Mouse (Mus musculus): ENCODE data around the gene Zmynd19. TPM values are rescaled to one million over a fixed set of nuclear protein-coding genes. Genes with fewer than 3 reads are reported as not detected.

The Zmynd19 gene
- polyA plus RNA-seq, 1 experiment from 2014 or later: 18.7 TPM

DNA sequence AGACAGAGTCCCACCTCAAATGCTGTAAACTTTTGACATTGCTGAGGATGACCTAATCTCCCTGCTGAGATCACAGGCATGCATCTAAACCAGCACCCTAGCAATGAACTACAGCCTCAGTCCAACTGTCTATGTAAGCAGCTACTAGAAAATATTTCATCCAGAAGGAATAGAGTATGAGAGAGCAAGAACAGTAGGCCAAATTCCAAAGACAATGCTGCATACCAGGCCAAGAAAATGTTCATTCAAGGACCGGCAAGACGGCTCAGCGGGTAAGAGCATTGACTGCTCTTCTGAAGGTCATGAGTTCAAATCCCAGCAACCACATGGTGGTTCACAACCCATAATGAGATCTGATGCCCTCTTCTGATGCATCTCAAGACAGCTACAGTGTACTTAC lies 34.8 kb upstream of the Zmynd19 start:
- Histone ChIP-seq H3K4me3 (ENCODE audit: low read depth, low read length) (no peak overlapping the region), H3K9ac (ENCODE audit: low read depth, low read length) (no peak overlapping the region), H3K4me2 (ENCODE audit: low read length) (no peak overlapping the region), H3K4me1 (ENCODE audit: control insufficient read depth, insufficient read depth, low read length) (peaks cover 13% of the 10 kb centered on the region), H3K27ac (ENCODE audit: low read length) (no peak overlapping the region), H3K9me3 (replicated peaks; ENCODE audit: control insufficient read depth, low read length, poor library complexity, severe bottlenecking) (no peaks in the 10 kb centered on the region), H3K27me3 (ENCODE audit: control insufficient read depth, insufficient read depth, low read depth, low read length) (no peaks in the 10 kb centered on the region), H3K36me3 (ENCODE audit: control insufficient read depth, insufficient read depth, low read length) (no peaks in the 10 kb centered on the region)
- ATAC-seq: no peak
- WGBS: 87% methylated on average over 3 of the region's 3 CpGs

- ATAC-seq: peak; percentile 97
- no peaks in the 10 kb centered on the region for H3K27me3 ChIP-seq (ENCODE audit: control insufficient read depth, insufficient read depth, low read depth, low read length)
- WGBS: under 1% methylated on average over 100 of the region's 112 CpGs
- H3K36me3 ChIP-seq (ENCODE audit: control insufficient read depth, insufficient read depth, low read length): no peaks in the 10 kb centered on the region
- peak within 1 kb of the TSS; percentile 81 for H3K4me2 ChIP-seq (ENCODE audit: low read length)
- no peaks in the 10 kb centered on the region for H3K9me3 ChIP-seq (replicated peaks; ENCODE audit: control insufficient read depth, low read length, poor library complexity, severe bottlenecking)
- peak within 1 kb of the TSS; percentile 97 for H3K27ac ChIP-seq (ENCODE audit: low read length)
- H3K4me1 ChIP-seq (ENCODE audit: control insufficient read depth, insufficient read depth, low read length): peaks cover 13% of the 10 kb centered on the region
- peak within 1 kb of the TSS; percentile 92 for H3K4me3 ChIP-seq (ENCODE audit: low read depth, low read length)
- H3K9ac ChIP-seq (ENCODE audit: low read depth, low read length): peak within 1 kb of the TSS; percentile 94
Observed at GRCm38 (mm10) chr2:24918930-24919838, 30.4 kb upstream of the Zmynd19 start, which contains the start of gene Ehmt1. TSS of gene Ehmt1 (minus strand) at chr2:24919614.

- WGBS: 10% methylated on average over 8 of the region's 8 CpGs
- peak overlapping the region; percentile 61 for H3K9ac ChIP-seq (ENCODE audit: low read depth, low read length)
Observed at GRCm38 (mm10) chr2:24919839-24920175, 29.8 kb upstream of the Zmynd19 start.

DNA sequence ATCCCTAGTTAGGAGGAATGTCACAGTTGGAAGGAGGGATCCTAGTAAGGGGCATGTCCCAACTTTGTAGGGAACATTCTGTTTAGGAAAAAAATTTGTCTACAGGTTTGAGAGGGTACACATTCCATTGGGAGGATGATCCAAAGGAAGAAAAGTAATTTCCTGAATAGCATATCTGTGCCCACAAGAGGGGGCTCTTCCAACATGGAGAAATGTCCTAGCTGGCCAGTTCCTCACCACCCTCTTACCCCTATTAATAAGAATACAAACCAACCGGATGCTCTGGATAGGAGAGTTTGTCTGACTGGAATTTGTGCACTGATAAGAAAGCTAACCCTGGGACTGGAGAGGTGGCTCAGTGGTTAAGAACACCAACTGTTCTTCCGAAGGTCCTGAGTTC lies 26.0 kb upstream of the Zmynd19 start:
- H3K27ac ChIP-seq (ENCODE audit: low read length): no peak overlapping the region
- no peak overlapping the region for H3K4me3 ChIP-seq (ENCODE audit: low read depth, low read length)
- no peak overlapping the region for H3K9ac ChIP-seq (ENCODE audit: low read depth, low read length)
- H3K4me1 ChIP-seq (ENCODE audit: control insufficient read depth, insufficient read depth, low read length): no peaks in the 10 kb centered on the region
- peaks cover 5% of the 10 kb centered on the region; the same call in 1 of the 2 replicates for H3K36me3 ChIP-seq (ENCODE audit: control insufficient read depth, insufficient read depth, low read length)
- H3K4me2 ChIP-seq (ENCODE audit: low read length): no peak overlapping the region
- no peak for ATAC-seq
- no peaks in the 10 kb centered on the region for H3K9me3 ChIP-seq (replicated peaks; ENCODE audit: control insufficient read depth, low read length, poor library complexity, severe bottlenecking)
- H3K27me3 ChIP-seq (ENCODE audit: control insufficient read depth, insufficient read depth, low read depth, low read length): no peaks in the 10 kb centered on the region
- 61% methylated on average over 2 of the region's 2 CpGs for WGBS

More at GRCm38 (mm10) chr2:24919839-24920175, 29.8 kb upstream of the Zmynd19 start:
- Histone ChIP-seq H3K4me3 (ENCODE audit: low read depth, low read length) (peak overlapping the region; percentile 92), H3K27me3 (ENCODE audit: control insufficient read depth, insufficient read depth, low read depth, low read length) (no peaks in the 10 kb centered on the region), H3K9me3 (replicated peaks; ENCODE audit: control insufficient read depth, low read length, poor library complexity, severe bottlenecking) (no peaks in the 10 kb centered on the region), H3K27ac (ENCODE audit: low read length) (peak overlapping the region; percentile 97), H3K36me3 (ENCODE audit: control insufficient read depth, insufficient read depth, low read length) (no peaks in the 10 kb centered on the region), H3K4me2 (ENCODE audit: low read length) (peak overlapping the region; percentile 74), H3K4me1 (ENCODE audit: control insufficient read depth, insufficient read depth, low read length) (peaks cover 13% of the 10 kb centered on the region)
- ATAC-seq: peak; percentile 53

DNA sequence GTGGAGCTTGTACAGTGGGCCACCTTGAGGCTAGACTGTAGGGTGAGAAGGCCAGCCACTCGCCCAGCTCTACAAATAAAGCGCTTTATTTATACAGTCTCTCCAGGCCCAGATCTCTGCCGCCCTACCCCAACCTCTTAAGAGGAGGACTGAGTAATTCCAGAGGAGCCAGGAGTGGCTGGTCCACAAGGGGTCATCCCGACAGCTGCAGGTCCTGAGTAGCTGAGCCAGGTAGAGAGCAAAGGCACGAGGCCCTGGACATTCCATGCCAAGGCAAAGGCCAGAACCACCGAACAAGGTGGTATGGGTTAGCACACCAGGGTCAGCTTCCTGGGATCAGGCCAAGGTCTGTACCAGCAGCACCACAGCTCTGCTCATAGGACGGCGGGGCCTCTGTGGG lies 24.3 kb upstream of the Zmynd19 start:
- H3K36me3 ChIP-seq (ENCODE audit: control insufficient read depth, insufficient read depth, low read length): peaks cover 5% of the 10 kb centered on the region; the same call in 1 of the 2 replicates
- no peak overlapping the region for H3K27ac ChIP-seq (ENCODE audit: low read length)
- H3K9me3 ChIP-seq (replicated peaks; ENCODE audit: control insufficient read depth, low read length, poor library complexity, severe bottlenecking): no peaks in the 10 kb centered on the region
- no peaks in the 10 kb centered on the region for H3K4me1 ChIP-seq (ENCODE audit: control insufficient read depth, insufficient read depth, low read length)
- no peak overlapping the region for H3K9ac ChIP-seq (ENCODE audit: low read depth, low read length)
- no peak overlapping the region for H3K4me2 ChIP-seq (ENCODE audit: low read length)
- no peaks in the 10 kb centered on the region for H3K27me3 ChIP-seq (ENCODE audit: control insufficient read depth, insufficient read depth, low read depth, low read length)
- ATAC-seq: no peak
- WGBS: 84% methylated on average over 8 of the region's 8 CpGs
- no peak overlapping the region for H3K4me3 ChIP-seq (ENCODE audit: low read depth, low read length)

DNA sequence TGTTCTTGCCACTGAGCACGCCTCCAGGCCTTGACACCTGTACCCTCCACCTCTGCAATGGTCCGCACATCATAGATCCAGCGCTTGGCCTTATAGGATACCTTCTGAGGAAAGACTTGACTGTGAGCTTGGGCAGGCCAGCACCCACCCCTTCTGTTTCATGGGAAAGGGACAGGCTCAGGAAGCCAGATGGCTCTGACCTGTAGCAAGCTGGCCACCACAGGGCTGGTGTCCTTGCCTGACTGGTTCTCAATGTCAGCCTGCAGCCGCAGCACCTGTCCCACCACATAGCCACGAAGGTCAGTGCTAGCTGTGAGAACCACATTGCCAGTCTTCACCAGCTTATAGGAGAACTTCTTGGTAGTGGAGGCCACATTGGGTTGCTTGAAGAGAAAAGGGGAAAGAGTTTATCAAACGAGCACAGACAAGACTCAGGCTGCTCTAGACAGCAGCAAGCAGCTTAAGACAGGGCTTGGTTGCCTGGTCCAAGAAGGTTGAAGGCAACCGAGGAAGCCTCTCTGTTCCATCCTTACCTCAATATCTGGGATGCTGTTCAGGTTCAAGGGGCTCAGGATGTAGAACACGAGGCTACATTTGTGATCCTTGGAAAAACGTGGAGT lies 23.1 kb upstream of the Zmynd19 start:
- Histone ChIP-seq H3K9me3 (replicated peaks; ENCODE audit: control insufficient read depth, low read length, poor library complexity, severe bottlenecking) (no peaks in the 10 kb centered on the region), H3K4me1 (ENCODE audit: control insufficient read depth, insufficient read depth, low read length) (no peaks in the 10 kb centered on the region), H3K36me3 (ENCODE audit: control insufficient read depth, insufficient read depth, low read length) (peaks cover 5% of the 10 kb centered on the region; the same call in 1 of the 2 replicates), H3K27ac (ENCODE audit: low read length) (no peak overlapping the region), H3K27me3 (ENCODE audit: control insufficient read depth, insufficient read depth, low read depth, low read length) (no peaks in the 10 kb centered on the region), H3K4me3 (ENCODE audit: low read depth, low read length) (no peak overlapping the region), H3K4me2 (ENCODE audit: low read length) (no peak overlapping the region), H3K9ac (ENCODE audit: low read depth, low read length) (no peak overlapping the region)
- no peak for ATAC-seq
- 88% methylated on average over 9 of the region's 9 CpGs for WGBS

DNA sequence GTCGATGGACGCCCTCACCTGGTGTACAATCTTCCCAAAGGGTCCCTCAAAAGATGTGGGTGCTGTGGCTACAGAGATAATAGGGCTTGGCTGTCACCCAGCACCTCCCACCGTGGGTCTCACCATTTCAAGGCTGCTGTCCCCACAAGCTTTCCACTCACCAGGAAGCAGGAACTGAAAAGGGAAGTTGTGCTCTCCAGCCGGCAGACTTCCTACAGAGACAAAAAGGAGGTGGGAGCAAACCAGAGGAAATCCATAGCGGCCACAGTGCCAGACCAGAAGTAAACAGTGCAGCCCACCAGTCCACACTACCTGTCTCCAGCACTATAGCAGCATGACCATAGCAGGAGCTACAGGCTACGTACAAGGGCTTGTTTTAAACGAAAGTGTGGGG lies 22.6 kb upstream of the Zmynd19 start:
- Histone ChIP-seq H3K9ac (ENCODE audit: low read depth, low read length) (no peak overlapping the region), H3K4me1 (ENCODE audit: control insufficient read depth, insufficient read depth, low read length) (no peaks in the 10 kb centered on the region), H3K27me3 (ENCODE audit: control insufficient read depth, insufficient read depth, low read depth, low read length) (no peaks in the 10 kb centered on the region), H3K27ac (ENCODE audit: low read length) (no peak overlapping the region), H3K9me3 (replicated peaks; ENCODE audit: control insufficient read depth, low read length, poor library complexity, severe bottlenecking) (no peaks in the 10 kb centered on the region), H3K4me3 (ENCODE audit: low read depth, low read length) (no peak overlapping the region), H3K36me3 (ENCODE audit: control insufficient read depth, insufficient read depth, low read length) (peaks cover 5% of the 10 kb centered on the region; the same call in 1 of the 2 replicates), H3K4me2 (ENCODE audit: low read length) (no peak overlapping the region)
- WGBS: 84% methylated on average over 7 of the region's 7 CpGs
- no peak for ATAC-seq

DNA sequence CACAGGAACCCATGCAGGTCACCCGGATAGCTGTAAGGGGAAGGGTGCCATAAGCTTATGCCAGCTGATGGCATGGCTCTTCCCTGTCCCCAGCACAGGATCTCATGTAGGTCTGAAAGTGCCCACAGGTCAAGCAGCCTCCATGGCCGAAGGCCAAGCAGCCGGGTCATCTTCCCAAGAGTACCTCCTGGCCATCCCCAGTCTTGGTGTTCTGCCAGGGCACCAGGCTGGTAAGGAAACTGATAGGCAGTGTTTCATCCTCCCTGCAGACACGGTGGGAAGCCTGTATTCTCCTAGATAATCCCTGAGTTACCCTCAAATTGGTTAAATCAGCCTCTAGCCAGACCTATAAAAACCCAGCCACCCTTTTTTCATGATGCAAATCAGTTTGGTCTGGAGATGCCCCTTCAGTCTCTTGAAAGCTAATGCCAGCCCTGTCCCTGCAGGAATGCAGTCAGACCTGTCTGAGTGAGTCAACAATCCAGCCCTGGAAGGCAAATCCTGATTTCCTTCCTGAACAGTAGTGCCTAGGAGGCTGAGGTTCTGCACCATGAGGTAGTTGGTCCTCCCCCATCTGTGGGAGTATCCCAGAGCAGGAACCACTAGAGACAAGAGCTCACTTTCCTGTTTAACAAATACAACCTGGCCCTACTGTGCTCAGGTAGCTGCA lies 21.6 kb upstream of the Zmynd19 start:
- Histone ChIP-seq H3K4me1 (ENCODE audit: control insufficient read depth, insufficient read depth, low read length) (no peaks in the 10 kb centered on the region), H3K9me3 (replicated peaks; ENCODE audit: control insufficient read depth, low read length, poor library complexity, severe bottlenecking) (no peaks in the 10 kb centered on the region), H3K4me2 (ENCODE audit: low read length) (no peak overlapping the region), H3K27me3 (ENCODE audit: control insufficient read depth, insufficient read depth, low read depth, low read length) (no peaks in the 10 kb centered on the region), H3K4me3 (ENCODE audit: low read depth, low read length) (no peak overlapping the region), H3K27ac (ENCODE audit: low read length) (no peak overlapping the region), H3K36me3 (ENCODE audit: control insufficient read depth, insufficient read depth, low read length) (peaks cover 5% of the 10 kb centered on the region; the same call in 1 of the 2 replicates), H3K9ac (ENCODE audit: low read depth, low read length) (no peak overlapping the region)
- 63% methylated on average over 4 of the region's 4 CpGs for WGBS
- no peak for ATAC-seq

All from midbrain, embryonic 16.5 days (tissue).